Mouse (Mus musculus) limb, embryonic 10.5 days (tissue): ENCODE results near the gene Man1c1. TPM values are rescaled to one million over a fixed set of nuclear protein-coding genes. Genes with fewer than 3 reads are reported as not detected.
A peak's percentile ranks its signal among the peaks of the same experiment; 100 is the strongest.

ENCODE experiments used
- DNase-seq: peaks from one replicate; pipeline ENCODE4 v3.0.0-alpha.2; 2017; ENCODE audit warnings: low spot score
- H3K27ac ChIP-seq: fragments of 300-500 bp; sonication (generic); 2 replicates; pipeline ENCODE4 v1.5.1; 2016; ENCODE audit warnings: mild to moderate bottlenecking
- H3K27me3 ChIP-seq: fragments of 300-500 bp; sonication (generic); 2 replicates; pipeline ENCODE4 v1.6.1; 2016; ENCODE audit warnings: low read depth, mild to moderate bottlenecking; ENCODE audit not compliant: poor library complexity, severe bottlenecking
- H3K36me3 ChIP-seq: fragments of 300-500 bp; sonication (generic); 2 replicates; pipeline ENCODE4 v1.6.1; 2016; ENCODE audit warnings: mild to moderate bottlenecking, moderate library complexity
- H3K4me1 ChIP-seq: fragments of 300-500 bp; sonication (generic); 2 replicates; pipeline ENCODE4 v1.6.1; 2016
- H3K4me3 ChIP-seq: fragments of 300-500 bp; sonication (generic); 2 replicates; pipeline ENCODE4 v1.5.1; 2016; ENCODE audit warnings: mild to moderate bottlenecking, moderate library complexity
- H3K9me3 ChIP-seq: fragments of 300-500 bp; sonication (generic); replicated peaks from 2 replicates; pipeline ENCODE4 v1.6.1; 2016; ENCODE audit warnings: mild to moderate bottlenecking
- WGBS: fragments of 180-500 bp; shearing (Covaris S2); methylation state at CpG from one replicate; pipeline ENCODE4 v1.1.7; 2016; 5-methylcytosine and 5-hydroxymethylcytosine counted together
- polyA plus RNA-seq: library from polyadenylated mRNA; unstranded; fragments of >200 nt; fragmentation: Nextera tagmentation; extraction: Ambion mirVana; gene quantifications from 2 replicates; pipeline ENCODE4 v1.2.1, GENCODE M21; 2016

Man1c1 gene
- polyA plus RNA-seq, 1 experiment from 2014 or later = 2.0 TPM

GRCm38 (mm10) chr4:134663052-134663451, 41.0 kb downstream of the Man1c1 start:
- Histone ChIP-seq H3K9me3 (no peaks in the 10 kb centered on the region), H3K27ac (no peak overlapping the region), H3K27me3 (peaks cover 41% of the 10 kb centered on the region), H3K36me3 (no peaks in the 10 kb centered on the region), H3K4me3 (no peak overlapping the region), H3K4me1 (peaks cover 28% of the 10 kb centered on the region)
- no peak for DNase-seq
- WGBS = 56% methylated on average over 10 of the region's 10 CpGs

- Histone ChIP-seq H3K9me3 (no peaks in the 10 kb centered on the region), H3K27ac (no peak overlapping the region), H3K27me3 (peaks cover 50% of the 10 kb centered on the region), H3K36me3 (no peaks in the 10 kb centered on the region), H3K4me3 (peak overlapping the region; percentile 42; the same call in 1 of the 2 replicates), H3K4me1 (peaks cover 34% of the 10 kb centered on the region)
- DNase-seq = no peak
- WGBS = 49% methylated on average over 18 of the region's 18 CpGs
Observed at GRCm38 (mm10) chr4:134660630-134661183, 43.4 kb downstream of the Man1c1 start.

- Histone ChIP-seq H3K4me1 (peaks cover 34% of the 10 kb centered on the region), H3K9me3 (no peaks in the 10 kb centered on the region), H3K36me3 (no peaks in the 10 kb centered on the region), H3K27ac (peak overlapping the region; percentile 51; the same call in 1 of the 2 replicates), H3K27me3 (peaks cover 50% of the 10 kb centered on the region), H3K4me3 (peak overlapping the region; percentile 42)
- 20% methylated on average over 27 of the region's 27 CpGs for WGBS
- DNase-seq = peak; percentile 45
Observed at GRCm38 (mm10) chr4:134659354-134660301, 44.5 kb downstream of the Man1c1 start.

GRCm38 (mm10) chr4:134657473-134657872, 46.6 kb downstream of the Man1c1 start:
- peaks cover 27% of the 10 kb centered on the region for H3K4me1 ChIP-seq
- DNase-seq = no peak
- H3K36me3 ChIP-seq = no peaks in the 10 kb centered on the region
- H3K27ac ChIP-seq = no peak overlapping the region
- no peaks in the 10 kb centered on the region for H3K9me3 ChIP-seq
- H3K27me3 ChIP-seq = peaks cover 50% of the 10 kb centered on the region
- whole genome bisulfite sequencing = 60% methylated on average over 5 of the region's 5 CpGs
- H3K4me3 ChIP-seq = no peak overlapping the region

- Histone ChIP-seq H3K4me1 (peaks cover 12% of the 10 kb centered on the region), H3K36me3 (no peaks in the 10 kb centered on the region), H3K9me3 (no peaks in the 10 kb centered on the region), H3K27ac (no peak overlapping the region), H3K4me3 (no peak overlapping the region), H3K27me3 (peaks cover 20% of the 10 kb centered on the region)
- no peak for DNase-seq
- 80% methylated on average over 6 of the region's 6 CpGs for WGBS
Observed at GRCm38 (mm10) chr4:134654391-134654790, 49.7 kb downstream of the Man1c1 start.

- Histone ChIP-seq H3K9me3 (no peaks in the 10 kb centered on the region), H3K4me3 (no peak overlapping the region), H3K27me3 (peaks cover 7% of the 10 kb centered on the region; the same call in 1 of the 2 replicates), H3K27ac (no peak overlapping the region), H3K36me3 (no peaks in the 10 kb centered on the region), H3K4me1 (peaks cover 8% of the 10 kb centered on the region; the same call in 1 of the 2 replicates)
- WGBS = 85% methylated on average over 4 of the region's 4 CpGs
- no peak for DNase-seq
Observed at GRCm38 (mm10) chr4:134652720-134653119, 51.4 kb downstream of the Man1c1 start.

GRCm38 (mm10) chr4:134652151-134652550, 51.9 kb downstream of the Man1c1 start:
- Histone ChIP-seq H3K4me3 (no peak overlapping the region), H3K36me3 (no peaks in the 10 kb centered on the region), H3K27ac (no peak overlapping the region), H3K9me3 (no peaks in the 10 kb centered on the region), H3K4me1 (peaks cover 4% of the 10 kb centered on the region; the same call in 1 of the 2 replicates), H3K27me3 (peaks cover 2% of the 10 kb centered on the region; the same call in 1 of the 2 replicates)
- 60% methylated on average over 2 of the region's 2 CpGs for WGBS
- no peak for DNase-seq

- DNase-seq = no peak
- no peaks in the 10 kb centered on the region for H3K9me3 ChIP-seq
- no peak overlapping the region for H3K4me3 ChIP-seq
- WGBS = 69% methylated on average over 7 of the region's 7 CpGs
- H3K4me1 ChIP-seq = peaks cover 3% of the 10 kb centered on the region; the same call in 1 of the 2 replicates
- H3K36me3 ChIP-seq = no peaks in the 10 kb centered on the region
- H3K27ac ChIP-seq = no peak overlapping the region
- no peaks in the 10 kb centered on the region for H3K27me3 ChIP-seq
Observed at GRCm38 (mm10) chr4:134651358-134651757, 52.7 kb downstream of the Man1c1 start.

- peaks cover 10% of the 10 kb centered on the region; the same call in 1 of the 2 replicates for H3K4me1 ChIP-seq
- H3K27me3 ChIP-seq = no peaks in the 10 kb centered on the region
- no peaks in the 10 kb centered on the region for H3K9me3 ChIP-seq
- no peak for DNase-seq
- no peak overlapping the region for H3K4me3 ChIP-seq
- H3K27ac ChIP-seq = no peak overlapping the region
- 92% methylated on average over 21 of the region's 21 CpGs for WGBS
- no peaks in the 10 kb centered on the region for H3K36me3 ChIP-seq
Observed at GRCm38 (mm10) chr4:134645042-134645948, 58.8 kb downstream of the Man1c1 start.

GRCm38 (mm10) chr4:134644410-134644809, 59.7 kb downstream of the Man1c1 start:
- peaks cover 14% of the 10 kb centered on the region; the same call in 1 of the 2 replicates for H3K4me1 ChIP-seq
- H3K27ac ChIP-seq = no peak overlapping the region
- H3K27me3 ChIP-seq = no peaks in the 10 kb centered on the region
- 92% methylated on average over 6 of the region's 6 CpGs for WGBS
- H3K4me3 ChIP-seq = no peak overlapping the region
- no peaks in the 10 kb centered on the region for H3K9me3 ChIP-seq
- H3K36me3 ChIP-seq = no peaks in the 10 kb centered on the region
- no peak for DNase-seq

GRCm38 (mm10) chr4:134641711-134642516, 62.2 kb downstream of the Man1c1 start:
- H3K4me1 ChIP-seq = peaks cover 14% of the 10 kb centered on the region; the same call in 1 of the 2 replicates
- WGBS = 86% methylated on average over 30 of the region's 30 CpGs

GRCm38 (mm10) chr4:134639325-134639724, 64.8 kb downstream of the Man1c1 start:
- Histone ChIP-seq H3K4me1 (peaks cover 26% of the 10 kb centered on the region), H3K27me3 (no peaks in the 10 kb centered on the region), H3K36me3 (no peaks in the 10 kb centered on the region), H3K9me3 (no peaks in the 10 kb centered on the region), H3K27ac (no peak overlapping the region; the same call in 1 of the 2 replicates), H3K4me3 (no peak overlapping the region)
- DNase-seq = no peak
- WGBS = 83% methylated on average over 7 of the region's 7 CpGs

More at GRCm38 (mm10) chr4:134641711-134642516, 62.2 kb downstream of the Man1c1 start:
- Histone ChIP-seq H3K9me3 (no peaks in the 10 kb centered on the region), H3K4me3 (no peak overlapping the region), H3K36me3 (no peaks in the 10 kb centered on the region), H3K27ac (no peak overlapping the region), H3K27me3 (no peaks in the 10 kb centered on the region)
- DNase-seq = no peak
